Mouse (Mus musculus) layer of hippocampus, adult 2 months (tissue): ENCODE measurements around the gene Cbx2. TPM values are rescaled to one million over a fixed set of nuclear protein-coding genes. Genes with fewer than 3 reads are reported as not detected.

Experiments
- DNase-seq, 2 experiments: peaks; one replicate each; pipeline ENCODE4 v3.0.0; 2022; ENCODE audit warnings: low spot score in 2 of 2
- H3K27ac ChIP-seq: fragments of 200-600 bp; 2 replicates; pipeline ENCODE4 v1.8.1; 2022
- H3K4me3 ChIP-seq: fragments of 200-600 bp; 2 replicates; pipeline ENCODE4 v1.8.1; 2022; ENCODE audit warnings: mild to moderate bottlenecking
- CTCF ChIP-seq: fragments of 200-600 bp; conservative IDR thresholded peaks from 2 replicates; pipeline ENCODE4 v1.8.1; 2022; ENCODE audit warnings: antibody characterized with exemption, mild to moderate bottlenecking, moderate library complexity
- total RNA-seq, 2 experiments: library from RNA; stranded (reverse); gene quantifications; 2 replicates each; pipeline ENCODE4 v1.2.3; 2021

Gene Cbx2
- total RNA-seq, 2 experiments from 2014 or later, result 2.9 to 3.1 TPM

- peak overlapping the region; percentile 66 for H3K4me3 ChIP-seq
- no peak for DNase-seq
- peak overlapping the region; percentile 98 for H3K27ac ChIP-seq
- TF ChIP-seq CTCF, result no peak
Observed at GRCm38 (mm10) chr11:119039732-119040512, 17.2 kb downstream of the Cbx2 start.

DNA sequence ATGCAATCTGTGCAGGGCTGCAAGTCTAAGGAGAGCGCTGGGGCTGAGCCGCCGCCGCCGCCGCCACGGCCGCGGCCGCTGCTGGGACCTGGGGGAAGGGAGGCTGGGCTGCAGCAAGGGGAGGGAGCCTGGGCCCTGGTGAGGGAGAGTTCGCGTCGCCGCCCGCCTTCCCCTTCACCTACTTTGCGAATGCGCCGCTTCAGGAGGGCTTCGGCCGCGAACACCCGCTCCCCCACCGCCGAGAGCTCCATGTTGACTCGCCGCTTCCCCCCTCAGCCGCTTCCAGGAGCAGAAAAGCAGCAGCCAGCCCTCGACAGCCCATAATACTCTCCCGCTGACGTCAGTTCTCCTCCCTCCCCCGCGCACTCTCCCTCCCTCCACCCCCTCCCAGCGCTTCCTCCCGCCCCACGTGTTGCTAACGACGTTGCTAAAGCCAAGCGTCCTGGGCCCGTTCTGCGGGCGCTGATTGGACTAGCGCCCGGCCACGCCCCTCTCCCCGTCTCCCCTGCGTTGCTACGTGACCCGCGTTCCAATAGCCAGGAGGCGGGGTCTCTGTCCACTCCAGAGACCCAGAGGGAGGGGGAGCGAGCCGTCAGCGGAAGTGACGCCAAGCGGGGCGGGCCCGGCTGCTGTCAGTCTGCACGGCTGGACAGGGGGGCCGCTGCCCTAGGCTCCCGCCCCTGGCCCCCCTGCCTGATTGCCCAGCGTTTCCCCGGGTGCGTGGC, 18.0 kb downstream of the Cbx2 start, which contains the start of gene Cbx8:
TSS of gene Cbx8 (minus strand) at position 370 of the 725 bp plus-strand sequence.
- TF ChIP-seq CTCF, result no peak
- DNase-seq, result peak; percentile 99 to 100
- H3K27ac ChIP-seq, result peak within 1 kb of the TSS; percentile 98
- H3K4me3 ChIP-seq, result peak within 1 kb of the TSS; percentile 66

- Histone ChIP-seq H3K27ac (peak overlapping the region; percentile 96), H3K4me3 (peak overlapping the region; percentile 66)
- peak; percentile 52 to 67 for DNase-seq
- no peak for TF ChIP-seq CTCF
Observed at GRCm38 (mm10) chr11:119041325-119041716, 18.6 kb downstream of the Cbx2 start.

DNA sequence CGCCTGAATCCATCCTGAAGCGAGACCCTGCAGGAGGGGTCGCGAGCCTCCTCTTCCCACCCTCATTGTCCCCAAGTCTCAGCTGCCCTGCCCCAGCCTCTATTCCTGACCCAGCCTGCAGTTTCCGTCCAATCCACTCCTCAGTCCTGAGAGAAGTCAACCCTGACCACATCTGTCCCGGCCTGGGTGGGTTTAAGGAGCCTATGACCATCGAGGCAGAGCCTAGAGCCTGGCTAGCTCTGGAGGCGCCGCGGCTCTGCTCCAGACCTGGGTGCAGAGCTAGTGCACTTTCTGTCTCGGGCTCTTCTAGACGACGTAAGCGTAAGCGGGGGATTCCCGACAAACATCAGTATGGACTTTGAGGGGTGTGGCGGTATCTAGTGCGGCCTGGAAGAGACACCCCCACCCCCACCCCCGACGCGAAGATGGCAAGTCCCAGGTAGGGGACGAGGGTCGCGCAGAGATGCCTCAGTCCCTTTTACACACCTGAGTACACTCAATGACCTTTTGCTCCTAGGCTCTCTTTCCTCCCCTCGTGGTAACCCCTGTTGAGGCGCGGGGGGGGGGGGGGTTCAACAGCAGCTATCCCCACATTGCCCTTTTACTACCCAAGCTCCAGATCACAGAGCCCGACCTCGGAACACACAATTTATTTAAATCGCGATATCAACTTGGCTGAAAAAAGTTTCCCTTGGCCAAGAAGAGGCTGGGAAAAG, 19.1 kb downstream of the Cbx2 start:
- peak overlapping the region; percentile 96; the same call in 1 of the 2 replicates for H3K27ac ChIP-seq
- TF ChIP-seq CTCF, result no peak
- H3K4me3 ChIP-seq, result peak overlapping the region; percentile 66
- DNase-seq, result no peak

GRCm38 (mm10) chr11:119042466-119043272, 19.9 kb downstream of the Cbx2 start:
- no peak for DNase-seq
- H3K4me3 ChIP-seq, result no peak overlapping the region
- no peak overlapping the region for H3K27ac ChIP-seq
- no peak for TF ChIP-seq CTCF

DNA sequence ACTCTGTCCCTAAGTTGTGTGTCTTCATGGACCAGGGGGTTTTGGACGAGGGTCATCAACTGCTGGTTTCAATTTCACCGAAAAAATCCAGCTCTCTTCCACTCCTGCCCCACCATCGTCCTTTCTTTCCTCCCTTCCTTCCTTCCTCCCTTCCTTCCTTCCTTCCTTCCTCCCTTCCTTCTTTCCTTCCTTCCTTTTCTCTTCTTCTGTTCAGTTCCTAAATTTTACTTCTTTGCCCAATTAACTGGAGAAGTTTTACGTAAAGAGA, 20.4 kb downstream of the Cbx2 start:
- TF ChIP-seq CTCF, result no peak
- Histone ChIP-seq H3K4me3 (no peak overlapping the region), H3K27ac (no peak overlapping the region)
- DNase-seq, result no peak

- DNase-seq, result no peak
- no peak overlapping the region for H3K4me3 ChIP-seq
- TF ChIP-seq CTCF, result peak; percentile 76
- no peak overlapping the region for H3K27ac ChIP-seq
Observed at GRCm38 (mm10) chr11:119043761-119044550, 21.2 kb downstream of the Cbx2 start.

- TF ChIP-seq CTCF, result peak; percentile 62
- Histone ChIP-seq H3K27ac (no peak overlapping the region), H3K4me3 (no peak overlapping the region)
- DNase-seq, result no peak
Observed at GRCm38 (mm10) chr11:119044551-119045337, 22.0 kb downstream of the Cbx2 start.

- DNase-seq, result no peak
- TF ChIP-seq CTCF, result no peak
- H3K27ac ChIP-seq, result no peak overlapping the region
- peak overlapping the region; percentile 29; the same call in 1 of the 2 replicates for H3K4me3 ChIP-seq
Observed at GRCm38 (mm10) chr11:119046601-119047245, 24.0 kb downstream of the Cbx2 start.

GRCm38 (mm10) chr11:119047261-119048132, 24.7 kb downstream of the Cbx2 start:
- Histone ChIP-seq H3K4me3 (no peak overlapping the region), H3K27ac (no peak overlapping the region)
- DNase-seq, result no peak
- TF ChIP-seq CTCF, result peak; percentile 24
